Mouse (Mus musculus): ENCODE data around the gene Tsc2. TPM values are rescaled to one million over a fixed set of nuclear protein-coding genes. Genes with fewer than 3 reads are reported as not detected.

The Tsc2 gene
- polyA plus RNA-seq, 1 experiment from 2014 or later, result 68.8 TPM

GRCm38 (mm10) chr17:24584520-24584919 lies 47.9 kb downstream of the Tsc2 start:
- no peak for ATAC-seq (ENCODE audit: low FRiP score)
- Histone ChIP-seq H3K27me3 (replicated peaks) (no peaks in the 10 kb centered on the region), H3K4me1 (no peaks in the 10 kb centered on the region), H3K9ac (replicated peaks) (no peak overlapping the region), H3K4me3 (replicated peaks) (no peak overlapping the region), H3K36me3 (peaks cover 87% of the 10 kb centered on the region), H3K27ac (replicated peaks) (no peak overlapping the region), H3K9me3 (replicated peaks) (no peaks in the 10 kb centered on the region), H3K4me2 (no peak overlapping the region)
- WGBS, result 84% methylated on average over 3 of the region's 3 CpGs

- Histone ChIP-seq H3K9me3 (replicated peaks) (no peaks in the 10 kb centered on the region), H3K36me3 (peaks cover 89% of the 10 kb centered on the region), H3K4me3 (replicated peaks) (no peak overlapping the region), H3K9ac (replicated peaks) (no peak overlapping the region), H3K4me1 (no peaks in the 10 kb centered on the region), H3K27me3 (replicated peaks) (no peaks in the 10 kb centered on the region), H3K4me2 (no peak overlapping the region), H3K27ac (replicated peaks) (no peak overlapping the region)
- 78% methylated on average over 5 of the region's 5 CpGs for WGBS
- no peak for ATAC-seq (ENCODE audit: low FRiP score)
Measured at GRCm38 (mm10) chr17:24583599-24584460, 48.6 kb downstream of the Tsc2 start.

GRCm38 (mm10) chr17:24580287-24580686 lies 52.1 kb downstream of the Tsc2 start:
- no peak overlapping the region for H3K4me3 ChIP-seq (replicated peaks)
- no peak overlapping the region for H3K4me2 ChIP-seq
- 97% methylated on average over 2 of the region's 2 CpGs for WGBS
- H3K27me3 ChIP-seq (replicated peaks), result no peaks in the 10 kb centered on the region
- H3K9ac ChIP-seq (replicated peaks), result no peak overlapping the region
- H3K27ac ChIP-seq (replicated peaks), result no peak overlapping the region
- H3K9me3 ChIP-seq (replicated peaks), result no peaks in the 10 kb centered on the region
- ATAC-seq (ENCODE audit: low FRiP score), result no peak
- peaks cover 91% of the 10 kb centered on the region for H3K36me3 ChIP-seq
- no peaks in the 10 kb centered on the region for H3K4me1 ChIP-seq

- Histone ChIP-seq H3K9me3 (replicated peaks) (no peaks in the 10 kb centered on the region), H3K4me3 (replicated peaks) (no peak overlapping the region), H3K9ac (replicated peaks) (no peak overlapping the region), H3K27me3 (replicated peaks) (no peaks in the 10 kb centered on the region), H3K4me1 (no peaks in the 10 kb centered on the region), H3K36me3 (peaks cover 91% of the 10 kb centered on the region), H3K4me2 (no peak overlapping the region), H3K27ac (replicated peaks) (no peak overlapping the region)
- WGBS, result 97% methylated on average over 3 of the region's 3 CpGs
- no peak for ATAC-seq (ENCODE audit: low FRiP score)
Measured at GRCm38 (mm10) chr17:24579532-24579931, 52.9 kb downstream of the Tsc2 start.

GRCm38 (mm10) chr17:24573811-24574210 lies 58.6 kb downstream of the Tsc2 start:
- no peak for ATAC-seq (ENCODE audit: low FRiP score)
- Histone ChIP-seq H3K4me3 (replicated peaks) (no peak overlapping the region), H3K4me1 (no peaks in the 10 kb centered on the region), H3K27me3 (replicated peaks) (no peaks in the 10 kb centered on the region), H3K36me3 (peaks cover 96% of the 10 kb centered on the region), H3K9me3 (replicated peaks) (no peaks in the 10 kb centered on the region), H3K4me2 (no peak overlapping the region), H3K27ac (replicated peaks) (no peak overlapping the region), H3K9ac (replicated peaks) (no peak overlapping the region)
- WGBS, result 96% methylated on average over 9 of the region's 9 CpGs

- no peak for ATAC-seq (ENCODE audit: low FRiP score)
- 98% methylated on average over 12 of the region's 12 CpGs for WGBS
- Histone ChIP-seq H3K4me2 (no peak overlapping the region), H3K9ac (replicated peaks) (no peak overlapping the region), H3K9me3 (replicated peaks) (no peaks in the 10 kb centered on the region), H3K4me3 (replicated peaks) (no peak overlapping the region), H3K27me3 (replicated peaks) (no peaks in the 10 kb centered on the region), H3K4me1 (no peaks in the 10 kb centered on the region), H3K27ac (replicated peaks) (no peak overlapping the region), H3K36me3 (peaks cover 94% of the 10 kb centered on the region)
Measured at GRCm38 (mm10) chr17:24572651-24573245, 59.7 kb downstream of the Tsc2 start.

- H3K4me2 ChIP-seq, result no peak overlapping the region
- no peak for ATAC-seq (ENCODE audit: low FRiP score)
- no peaks in the 10 kb centered on the region for H3K27me3 ChIP-seq (replicated peaks)
- no peak overlapping the region for H3K4me3 ChIP-seq (replicated peaks)
- peaks cover 78% of the 10 kb centered on the region for H3K36me3 ChIP-seq
- H3K9me3 ChIP-seq (replicated peaks), result no peaks in the 10 kb centered on the region
- no peak overlapping the region for H3K9ac ChIP-seq (replicated peaks)
- 94% methylated on average over 4 of the region's 4 CpGs for WGBS
- H3K4me1 ChIP-seq, result 0 out of 2 replicates have a peak, but pooled peaks cover 3% of the 10 kb centered on the region
- no peak overlapping the region for H3K27ac ChIP-seq (replicated peaks)
Measured at GRCm38 (mm10) chr17:24569837-24570236, 62.6 kb downstream of the Tsc2 start.

GRCm38 (mm10) chr17:24567034-24567779 lies 65.2 kb downstream of the Tsc2 start:
- H3K27ac ChIP-seq (replicated peaks), result no peak overlapping the region
- 62% methylated on average over 8 of the region's 8 CpGs for WGBS
- H3K4me3 ChIP-seq (replicated peaks), result no peak overlapping the region
- peaks cover 57% of the 10 kb centered on the region for H3K36me3 ChIP-seq
- H3K4me2 ChIP-seq, result no peak overlapping the region
- ATAC-seq (ENCODE audit: low FRiP score), result no peak
- H3K9me3 ChIP-seq (replicated peaks), result no peaks in the 10 kb centered on the region
- H3K27me3 ChIP-seq (replicated peaks), result no peaks in the 10 kb centered on the region
- H3K9ac ChIP-seq (replicated peaks), result no peak overlapping the region
- H3K4me1 ChIP-seq, result 0 out of 2 replicates have a peak, but pooled peaks cover 6% of the 10 kb centered on the region

- 84% methylated on average over 3 of the region's 3 CpGs for WGBS
- no peaks in the 10 kb centered on the region for H3K9me3 ChIP-seq (replicated peaks)
- ATAC-seq (ENCODE audit: low FRiP score), result no peak
- H3K4me2 ChIP-seq, result no peak overlapping the region
- H3K27me3 ChIP-seq (replicated peaks), result no peaks in the 10 kb centered on the region
- no peak overlapping the region for H3K27ac ChIP-seq (replicated peaks)
- no peak overlapping the region for H3K9ac ChIP-seq (replicated peaks)
- H3K4me1 ChIP-seq, result peaks cover 7% of the 10 kb centered on the region; the same call in 1 of the 2 replicates
- no peak overlapping the region for H3K4me3 ChIP-seq (replicated peaks)
- peaks cover 43% of the 10 kb centered on the region for H3K36me3 ChIP-seq
Measured at GRCm38 (mm10) chr17:24565792-24566191, 66.6 kb downstream of the Tsc2 start.

- Histone ChIP-seq H3K9ac (replicated peaks) (no peak overlapping the region), H3K27me3 (replicated peaks) (no peaks in the 10 kb centered on the region), H3K27ac (replicated peaks) (no peak overlapping the region), H3K4me2 (no peak overlapping the region), H3K4me1 (peaks cover 13% of the 10 kb centered on the region; the same call in 1 of the 2 replicates), H3K9me3 (replicated peaks) (no peaks in the 10 kb centered on the region), H3K4me3 (replicated peaks) (no peak overlapping the region), H3K36me3 (peaks cover 36% of the 10 kb centered on the region)
- 91% methylated on average over 3 of the region's 3 CpGs for WGBS
- no peak for ATAC-seq (ENCODE audit: low FRiP score)
Measured at GRCm38 (mm10) chr17:24565092-24565491, 67.3 kb downstream of the Tsc2 start.

- WGBS, result 96% methylated on average over 4 of the region's 4 CpGs
- H3K4me2 ChIP-seq, result no peak overlapping the region
- H3K27ac ChIP-seq (replicated peaks), result no peak overlapping the region
- H3K36me3 ChIP-seq, result peaks cover 29% of the 10 kb centered on the region
- ATAC-seq (ENCODE audit: low FRiP score), result no peak
- no peaks in the 10 kb centered on the region for H3K27me3 ChIP-seq (replicated peaks)
- peaks cover 17% of the 10 kb centered on the region for H3K4me1 ChIP-seq
- H3K4me3 ChIP-seq (replicated peaks), result no peak overlapping the region
- no peak overlapping the region for H3K9ac ChIP-seq (replicated peaks)
- H3K9me3 ChIP-seq (replicated peaks), result no peaks in the 10 kb centered on the region
Measured at GRCm38 (mm10) chr17:24564422-24564821, 68.0 kb downstream of the Tsc2 start.
